ENCODE assay signal across 29 mouse cellular contexts in the genomic region with DNA sequence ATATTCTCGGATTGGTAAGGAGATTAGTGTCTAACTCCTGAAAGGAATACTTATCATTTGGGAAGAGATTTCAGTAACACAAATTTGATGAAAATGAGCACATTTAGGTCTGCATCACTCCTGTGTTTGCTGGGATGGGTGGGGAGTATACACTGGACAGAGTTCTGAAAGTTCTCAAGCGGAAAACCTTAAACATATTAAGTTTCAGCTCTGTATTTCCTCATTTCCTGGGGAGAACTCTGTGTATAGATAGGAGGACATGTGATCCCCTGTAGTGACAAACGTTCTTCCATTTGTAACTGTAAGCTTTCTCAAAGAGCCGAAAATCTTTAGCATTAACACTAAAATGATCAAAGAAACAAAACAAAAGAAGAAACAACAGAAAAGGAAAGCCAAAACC.
A peak's percentile ranks its signal among the peaks of the same experiment; 100 is the strongest.
DNase-seq lines count a peak whose midpoint lies in the region; ATAC-seq and TF ChIP-seq lines count a peak whose summit lies in the region.
"Had no signal": no experiment of that assay in that cellular context is flagged by ENCODE, and none has a peak within 500 bp of the region (broad histone marks: within the 10 kb centered on the region; RNA-seq: fewer than 3 reads in every experiment).

No protein-coding gene starts in this region.

- no peaks in the 10 kb centered on the region for H3K4me1 ChIP-seq in kidney, embryonic 14.5 days (ENCODE audit: control insufficient read depth, insufficient read depth, low read length)
- no peaks in the 10 kb centered on the region for H3K4me1 ChIP-seq in kidney, postnatal 0 days (replicated peaks; ENCODE audit: insufficient read depth, low read length)
- H3K4me1 ChIP-seq in limb, embryonic 10.5 days, result no peaks in the 10 kb centered on the region; the same call in 1 of the 2 replicates
- H3K4me1 ChIP-seq: embryonic facial prominence, embryonic 12.5 days; embryonic facial prominence, embryonic 15.5 days; heart, embryonic 12.5 days; heart, embryonic 15.5 days; hindbrain, embryonic 10.5 days; hindbrain, embryonic 13.5 days had no signal

- no peak for DNase-seq in kidney, postnatal 14 days
- peak; percentile 28 for DNase-seq in kidney, postnatal 0 days (ENCODE audit: low spot score)
- DNase-seq in kidney, postnatal 25 days, result no peak
- peak; percentile 29 for DNase-seq in splenic B cell, adult 2 months (ENCODE audit: low read depth, low spot score)
- DNase-seq in limb, embryonic 10.5 days (ENCODE audit: low spot score), result no peak
- DNase-seq in spleen, postnatal 10 days (ENCODE audit: low spot score in 2 of 2), result no peak
- DNase-seq: adrenal gland, adult 2 months; adrenal gland, postnatal 14 days; B cell, adult 2 months; cerebellum, adult 11 months; cerebellum, adult 8-10 months; cerebellum, postnatal 10 days; cerebellum, postnatal 36 days; forebrain, postnatal 0 days; gastrocnemius, adult 2 months; gastrocnemius, postnatal 14 days; heart, adult 18-20 months; heart, postnatal 10 days; heart, postnatal 36 days had no signal

- no peak overlapping the region for H3K9ac ChIP-seq in kidney, embryonic 14.5 days (ENCODE audit: low read depth, low read length)
- no peak overlapping the region for H3K9ac ChIP-seq in kidney, postnatal 0 days (ENCODE audit: low read depth, low read length)
- H3K9ac ChIP-seq: embryonic facial prominence, embryonic 12.5 days; embryonic facial prominence, embryonic 15.5 days; forebrain, postnatal 0 days; heart, embryonic 12.5 days; heart, embryonic 15.5 days; hindbrain, embryonic 13.5 days had no signal

- peak; percentile 73; the same call in 1 of the 2 replicates for ATAC-seq in kidney, embryonic 14.5 days (ENCODE audit: low FRiP score, low TSS enrichment)
- ATAC-seq in kidney, postnatal 0 days (replicated peaks; ENCODE audit: low FRiP score, low read depth), result no peak
- ATAC-seq: forebrain, embryonic 14.5 days; forebrain, postnatal 0 days; hindbrain, embryonic 16.5 days had no signal

- no peaks in the 10 kb centered on the region for H3K36me3 ChIP-seq in kidney, embryonic 14.5 days (ENCODE audit: control insufficient read depth, insufficient read depth, low read length)
- H3K36me3 ChIP-seq in kidney, postnatal 0 days (ENCODE audit: insufficient read depth, low read length), result no peaks in the 10 kb centered on the region
- H3K36me3 ChIP-seq in macrophage (ENCODE audit: inconsistent target), result no peaks in the 10 kb centered on the region
- no peaks in the 10 kb centered on the region for H3K36me3 ChIP-seq in splenic B cell, adult 2 months (ENCODE audit: control insufficient read depth, insufficient read depth, low read length, poor library complexity, severe bottlenecking)
- H3K36me3 ChIP-seq in limb, embryonic 10.5 days, result no peaks in the 10 kb centered on the region
- H3K36me3 ChIP-seq: embryonic facial prominence, embryonic 12.5 days; embryonic facial prominence, embryonic 15.5 days; heart, embryonic 12.5 days; heart, embryonic 15.5 days; hindbrain, embryonic 10.5 days; hindbrain, embryonic 13.5 days had no signal

- no peak overlapping the region for H3K27ac ChIP-seq in kidney, embryonic 14.5 days (ENCODE audit: low read depth, low read length)
- H3K27ac ChIP-seq in kidney, postnatal 0 days, result no peak overlapping the region
- peak overlapping the region; percentile 35 for H3K27ac ChIP-seq in macrophage
- no peak overlapping the region for H3K27ac ChIP-seq in limb, embryonic 10.5 days
- H3K27ac ChIP-seq: embryonic facial prominence, embryonic 12.5 days; embryonic facial prominence, embryonic 15.5 days; gastrocnemius, adult 2 months; heart, embryonic 15.5 days; hindbrain, embryonic 10.5 days; hindbrain, embryonic 13.5 days had no signal

- WGBS in kidney, embryonic 14.5 days, result 33% methylated on average over 4 of the region's 4 CpGs
- 26% methylated on average over 4 of the region's 4 CpGs for WGBS in kidney, postnatal 0 days
- WGBS in macrophage (ENCODE audit: missing documents), result 20% methylated on average over 4 of the region's 4 CpGs
- WGBS in limb, embryonic 10.5 days, result 69% methylated on average over 4 of the region's 4 CpGs

- H3K4me2 ChIP-seq in kidney, embryonic 14.5 days (replicated peaks; ENCODE audit: low read depth, low read length), result no peak overlapping the region
- no peak overlapping the region for H3K4me2 ChIP-seq in kidney, postnatal 0 days (ENCODE audit: low read length)
- H3K4me2 ChIP-seq: embryonic facial prominence, embryonic 12.5 days; embryonic facial prominence, embryonic 15.5 days; heart, embryonic 12.5 days; heart, embryonic 15.5 days; hindbrain, embryonic 13.5 days had no signal

- no peaks in the 10 kb centered on the region for H3K27me3 ChIP-seq in kidney, embryonic 14.5 days (ENCODE audit: control insufficient read depth, insufficient read depth, low read length)
- no peaks in the 10 kb centered on the region for H3K27me3 ChIP-seq in kidney, postnatal 0 days (ENCODE audit: insufficient read depth, low read length)
- no peaks in the 10 kb centered on the region for H3K27me3 ChIP-seq in splenic B cell, adult 2 months (ENCODE audit: control insufficient read depth, insufficient read depth, low read length, poor library complexity, severe bottlenecking)
- no peaks in the 10 kb centered on the region for H3K27me3 ChIP-seq in limb, embryonic 10.5 days (ENCODE audit: low read depth, poor library complexity, severe bottlenecking)
- H3K27me3 ChIP-seq: embryonic facial prominence, embryonic 12.5 days; embryonic facial prominence, embryonic 15.5 days; heart, embryonic 12.5 days; heart, embryonic 15.5 days; hindbrain, embryonic 13.5 days had no signal

- no peaks in the 10 kb centered on the region for H3K9me3 ChIP-seq in kidney, embryonic 14.5 days (ENCODE audit: control insufficient read depth, low read length)
- no peaks in the 10 kb centered on the region for H3K9me3 ChIP-seq in kidney, postnatal 0 days (replicated peaks; ENCODE audit: low read length)
- no peaks in the 10 kb centered on the region for H3K9me3 ChIP-seq in limb, embryonic 10.5 days (replicated peaks)
- H3K9me3 ChIP-seq: embryonic facial prominence, embryonic 12.5 days; embryonic facial prominence, embryonic 15.5 days; heart, embryonic 12.5 days; heart, embryonic 15.5 days; hindbrain, embryonic 10.5 days; hindbrain, embryonic 13.5 days had no signal

- H3K79me2 ChIP-seq in macrophage (ENCODE audit: inconsistent target), result no peaks in the 10 kb centered on the region

- no peak overlapping the region for H3K4me3 ChIP-seq in kidney, embryonic 14.5 days (ENCODE audit: low read length)
- no peak overlapping the region for H3K4me3 ChIP-seq in kidney, postnatal 0 days (replicated peaks; ENCODE audit: low read depth, low read length)
- no peak overlapping the region for H3K4me3 ChIP-seq in macrophage (ENCODE audit: inconsistent target)
- no peak overlapping the region for H3K4me3 ChIP-seq in limb, embryonic 10.5 days
- H3K4me3 ChIP-seq: embryonic facial prominence, embryonic 12.5 days; embryonic facial prominence, embryonic 15.5 days; gastrocnemius, adult 2 months; heart, embryonic 12.5 days; heart, embryonic 15.5 days; hindbrain, embryonic 10.5 days; hindbrain, embryonic 13.5 days had no signal

- TF ChIP-seq CTCF in kidney, postnatal 0 days (IDR thresholded peaks at IDR 0.05; ENCODE audit: low read depth), result no peak

Comparison
In these comparisons a context has a peak if more than half of its experiments do, and no peak if none do; other contexts are left out.
1. DNase-seq: peak in kidney, postnatal 0 days (single experiment) and splenic B cell, adult 2 months (single experiment); none in kidney, postnatal 14 days (single experiment), kidney, postnatal 25 days (0 of 2), limb, embryonic 10.5 days (single experiment) and spleen, postnatal 10 days (0 of 2).